Mouse (Mus musculus) left cerebral cortex, postnatal 25 days (tissue): Measurements from ENCODE around the gene Col23a1. TPM values are rescaled to one million over a fixed set of nuclear protein-coding genes. Genes with fewer than 3 reads are reported as not detected.

ENCODE experiments used
- DNase-seq, 2 experiments: peaks; one replicate each; pipeline ENCODE4 v3.0.0; 2022; ENCODE audit warnings: low spot score in 2 of 2, mixed read lengths in 1 of 2
- intact Hi-C: fragments of 180-260 bp; cut with DNase I; formaldehyde crosslinking; loops from one replicate; pipeline ENCODE4 v1.15.1; 2025
- total RNA-seq, 2 experiments: library from RNA; stranded (reverse); gene quantifications; 2 replicates each; pipeline ENCODE4 v1.2.3; 2021

Col23a1 gene
- total RNA-seq, 2 experiments from 2014 or later = 8.8 to 10.9 TPM

GRCm38 (mm10) chr11:51415049-51415688 is 125.4 kb downstream of the Col23a1 start:
- intact Hi-C loops = no loop called here
- DNase-seq = peak in 1 of 2 experiments; percentile 11

DNA sequence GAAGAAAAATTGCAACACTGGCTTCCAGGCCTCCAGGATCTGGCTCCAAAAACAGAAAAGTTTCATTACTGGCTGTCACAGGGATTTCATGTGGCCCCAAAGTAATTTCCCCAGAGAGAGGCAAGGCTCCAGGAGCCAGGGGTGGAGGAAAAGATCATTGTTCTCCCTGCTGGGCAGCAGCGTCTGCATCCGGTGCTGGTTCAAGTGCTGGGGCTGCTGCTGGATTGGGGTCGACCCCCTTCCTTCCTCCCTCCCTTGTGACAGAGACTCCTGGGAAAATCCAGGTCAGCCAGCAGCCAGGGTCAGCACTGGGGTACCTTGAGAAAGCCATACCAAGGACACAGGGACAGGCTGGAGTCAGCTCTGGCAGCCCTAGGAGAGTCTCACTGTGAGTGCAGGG is 129.1 kb downstream of the Col23a1 start:
- DNase-seq = no peak
- intact Hi-C loops = no loop called here

GRCm38 (mm10) chr11:51421878-51422277 is 132.2 kb downstream of the Col23a1 start:
- no peak for DNase-seq
- intact Hi-C loops = no loop called here

DNA sequence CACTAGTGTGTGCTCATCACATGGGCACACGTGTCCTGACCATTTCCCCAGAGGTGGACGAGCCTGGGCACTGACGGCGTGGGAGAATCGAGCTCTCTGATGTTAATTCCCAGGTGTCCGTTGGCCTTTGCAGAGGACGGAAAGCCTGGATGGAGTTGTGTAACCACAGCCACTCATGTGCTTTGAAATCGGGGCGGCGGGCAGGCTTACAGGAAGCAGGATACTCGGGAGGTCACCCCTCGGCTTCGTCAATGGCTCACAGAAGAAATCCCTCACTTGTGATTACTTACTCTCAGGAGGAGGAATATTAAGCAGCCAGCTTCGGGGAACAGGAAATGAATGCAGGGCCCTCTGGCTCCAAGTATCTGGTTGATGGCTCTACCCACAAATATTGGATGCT is 133.0 kb downstream of the Col23a1 start:
- no peak for DNase-seq
- intact Hi-C loops = no loop called here

DNA sequence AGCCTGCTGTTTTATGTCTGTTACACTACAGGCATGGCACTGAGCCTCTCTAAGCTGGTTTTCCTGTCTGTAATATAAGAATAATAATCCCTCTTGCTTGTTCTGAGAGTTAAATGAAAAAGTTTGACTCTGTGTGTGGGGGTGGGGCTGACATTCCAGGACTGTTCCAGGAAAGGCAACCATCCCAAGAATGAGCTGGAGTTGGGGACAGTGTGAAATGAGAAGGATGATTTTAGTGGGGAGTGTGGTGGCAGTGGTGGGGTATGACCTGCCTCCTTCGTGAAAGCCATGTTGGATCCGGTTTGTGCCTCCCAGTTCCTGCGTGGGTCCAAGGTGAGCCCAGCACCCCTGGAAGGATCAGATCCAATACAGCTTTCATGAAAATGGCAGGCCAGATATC is 136.4 kb downstream of the Col23a1 start:
- intact Hi-C loops = no loop called here
- DNase-seq = no peak

GRCm38 (mm10) chr11:51429428-51430179 is 139.9 kb downstream of the Col23a1 start:
- no peak for DNase-seq
- intact Hi-C loops = no loop called here

GRCm38 (mm10) chr11:51430180-51430578 is 140.5 kb downstream of the Col23a1 start:
- DNase-seq = no peak
- intact Hi-C loops = no loop called here

GRCm38 (mm10) chr11:51431287-51431686 is 141.6 kb downstream of the Col23a1 start:
- DNase-seq = no peak
- intact Hi-C loops = no loop called here

DNA sequence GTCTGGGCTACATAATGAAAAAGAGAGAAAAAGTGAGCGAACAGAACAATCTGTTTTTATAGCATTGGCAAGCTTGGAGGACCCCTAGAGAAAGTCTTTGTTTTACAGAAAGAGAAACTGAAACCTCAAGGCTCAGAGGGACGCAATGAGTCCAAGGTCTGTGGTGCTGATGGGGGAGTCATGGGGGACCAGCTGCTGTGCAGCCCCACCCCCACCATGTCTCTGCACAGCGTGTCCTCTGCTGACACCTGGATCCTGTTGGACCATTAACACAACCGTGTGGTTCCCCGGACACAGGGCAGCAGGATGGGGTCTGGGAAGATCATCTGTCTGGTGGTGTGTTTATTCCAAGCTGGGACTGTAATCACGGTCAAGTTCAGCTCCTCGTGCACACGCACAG is 142.2 kb downstream of the Col23a1 start:
- no peak for DNase-seq
- intact Hi-C loops = no loop called here

GRCm38 (mm10) chr11:51442006-51442405 is 152.3 kb downstream of the Col23a1 start:
- intact Hi-C loops = no loop called here
- DNase-seq = no peak

GRCm38 (mm10) chr11:51442599-51442998 is 152.9 kb downstream of the Col23a1 start:
- intact Hi-C loops = no loop called here
- no peak for DNase-seq

GRCm38 (mm10) chr11:51443818-51444217 is 154.1 kb downstream of the Col23a1 start:
- DNase-seq = no peak
- intact Hi-C loops = no loop called here

DNA sequence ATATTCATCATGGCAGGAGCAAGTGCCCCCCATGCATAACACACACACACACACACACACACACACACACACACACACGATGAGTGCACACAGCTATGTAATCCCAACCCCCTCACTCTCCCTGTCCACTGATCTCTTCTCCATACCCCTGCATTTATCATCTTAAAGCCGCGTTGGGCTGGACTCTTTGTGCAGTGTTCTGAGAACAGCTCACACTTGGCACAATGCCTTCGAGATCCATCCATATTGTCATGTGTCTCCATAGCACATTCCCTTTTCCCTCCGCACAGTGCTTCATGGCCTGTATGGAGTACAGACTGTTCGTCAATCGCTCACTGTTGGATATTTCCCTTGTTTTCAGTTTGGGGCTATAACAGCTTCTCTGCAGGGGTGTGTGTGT is 154.9 kb downstream of the Col23a1 start:
- no peak for DNase-seq
- intact Hi-C loops = loop anchor here (5.0 kb wide), 1 partner anchor 88 kb away; no protein-coding TSS in a partner anchor

GRCm38 (mm10) chr11:51446711-51447425 is 157.1 kb downstream of the Col23a1 start:
- intact Hi-C loops = loop anchor here (2.0 to 5.0 kb wide), 3 partner anchors 85 to 158 kb away; partner anchors contain the start of gene Col23a1
- DNase-seq = peak; percentile 45 to 54

- intact Hi-C loops = loop anchor here (5.0 kb wide), 1 partner anchor 84 kb away; no protein-coding TSS in a partner anchor
- DNase-seq = no peak
Measured at GRCm38 (mm10) chr11:51448256-51448655, 158.5 kb downstream of the Col23a1 start.

DNA sequence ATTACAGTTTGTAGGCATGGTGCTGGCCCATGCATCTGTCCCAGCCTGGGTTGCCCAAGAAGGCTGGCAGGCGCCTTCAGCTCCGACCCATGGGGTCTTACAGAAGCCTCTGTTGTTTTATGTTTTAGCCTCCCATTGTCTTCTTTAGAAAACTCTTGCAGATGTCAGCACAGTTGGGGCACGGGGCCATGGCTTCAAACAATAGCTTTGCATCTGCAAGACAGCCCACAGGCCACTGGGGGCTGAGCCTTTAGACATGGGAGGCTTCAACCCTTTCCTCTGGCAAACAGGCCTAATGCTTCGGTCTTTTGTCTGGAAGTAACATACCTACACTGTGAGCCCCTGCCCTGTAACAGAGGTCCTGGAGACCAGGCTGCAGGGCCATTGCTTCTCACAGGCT is 159.0 kb downstream of the Col23a1 start:
- no peak for DNase-seq
- intact Hi-C loops = loop anchor here (5.0 kb wide), 1 partner anchor 84 kb away; no protein-coding TSS in a partner anchor

DNA sequence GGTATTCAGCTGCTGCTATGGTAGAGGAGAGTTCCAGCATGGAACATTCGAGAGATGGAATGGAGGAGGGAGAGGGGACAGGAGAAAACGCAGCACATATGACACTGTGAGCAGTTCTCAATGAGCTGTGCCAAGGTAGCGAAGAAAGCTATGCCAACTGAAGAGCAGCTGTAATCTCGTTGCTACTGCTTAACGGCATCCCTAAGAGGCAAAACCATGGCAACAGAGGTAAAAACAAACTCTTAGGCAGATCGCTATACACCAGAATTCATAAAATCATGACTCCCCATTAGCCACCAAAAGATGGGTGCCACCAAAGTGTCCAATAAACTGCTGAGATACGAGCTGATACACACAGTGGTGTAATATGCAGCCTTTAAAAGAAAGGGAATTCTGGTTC is 160.2 kb downstream of the Col23a1 start:
- intact Hi-C loops = loop anchor here (5.0 kb wide), 1 partner anchor 82 kb away; no protein-coding TSS in a partner anchor
- DNase-seq = peak; percentile 41 to 47

DNA sequence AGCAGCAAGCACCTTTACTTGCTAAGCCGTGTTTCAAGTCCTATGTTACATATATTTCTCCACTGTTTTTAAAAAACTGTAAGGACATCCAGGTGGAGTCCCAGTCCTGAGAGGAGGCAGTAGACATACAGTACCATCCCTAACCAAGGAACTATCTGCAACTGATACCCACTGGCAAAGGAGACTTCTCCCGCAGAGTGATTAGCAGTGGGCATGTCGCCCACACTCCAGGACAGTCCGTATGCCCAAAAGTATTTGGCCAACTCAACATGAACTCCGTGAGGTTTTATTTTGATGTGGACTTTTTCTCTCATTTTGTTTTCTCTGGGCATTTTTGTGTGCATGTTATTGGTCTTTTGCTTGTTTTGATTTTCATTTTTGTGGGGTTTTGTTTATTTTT is 161.6 kb downstream of the Col23a1 start:
- intact Hi-C loops = no loop called here

GRCm38 (mm10) chr11:51451925-51452324 is 162.2 kb downstream of the Col23a1 start:
- intact Hi-C loops = no loop called here
- DNase-seq = no peak

More for the DNA sequence above, 161.6 kb downstream of the Col23a1 start:
- no peak for DNase-seq

DNA sequence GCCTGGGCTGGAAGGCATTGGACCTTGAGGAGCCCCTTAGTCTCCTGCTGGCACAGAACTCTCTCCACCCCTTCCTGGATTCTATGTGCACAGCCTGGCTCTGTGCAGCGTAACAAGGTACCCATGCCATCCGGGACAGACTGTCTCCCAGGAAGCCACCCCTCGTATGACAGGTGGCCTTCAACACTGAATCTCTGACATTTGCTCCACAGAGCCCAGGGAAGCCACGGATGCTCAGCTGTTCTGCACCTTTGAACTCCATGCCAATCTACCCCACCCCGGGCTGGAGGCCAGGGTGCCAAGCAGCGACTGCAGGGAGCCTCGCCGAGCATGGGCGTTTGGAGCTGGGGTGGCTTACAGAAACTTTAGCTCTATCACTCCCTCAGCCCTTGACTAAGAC is 164.0 kb downstream of the Col23a1 start:
- DNase-seq = no peak
- intact Hi-C loops = no loop called here
